Mouse (Mus musculus) forebrain, embryonic 13.5 days (tissue): ENCODE measurements around the gene Stard5. TPM values are rescaled to one million over a fixed set of nuclear protein-coding genes. Genes with fewer than 3 reads are reported as not detected.

ENCODE experiments used
- ATAC-seq: fragments of 200-750 bp; cut with Nextera tagmentation; 2 replicates; pipeline ENCODE4 v1.8.0; 2017
- H3K27ac ChIP-seq: fragments of 300-500 bp; sonication (generic); 2 replicates; pipeline ENCODE4 v1.5.1; 2015; ENCODE audit warnings: inconsistent platforms, mild to moderate bottlenecking, moderate library complexity
- H3K27me3 ChIP-seq: fragments of 300-500 bp; sonication (generic); 2 replicates; pipeline ENCODE4 v1.6.1; 2015; ENCODE audit warnings: mild to moderate bottlenecking, inconsistent platforms
- H3K36me3 ChIP-seq: fragments of 300-500 bp; sonication (generic); 2 replicates; pipeline ENCODE4 v1.6.1; 2015; ENCODE audit warnings: mild to moderate bottlenecking, inconsistent platforms; ENCODE audit not compliant: poor library complexity, severe bottlenecking
- H3K4me1 ChIP-seq: fragments of 300-500 bp; sonication (generic); 2 replicates; pipeline ENCODE4 v1.6.1; 2015; ENCODE audit warnings: inconsistent platforms
- H3K4me2 ChIP-seq: fragments of 300-500 bp; sonication (generic); 2 replicates; pipeline ENCODE4 v1.6.1; 2015; ENCODE audit warnings: inconsistent platforms, mild to moderate bottlenecking, moderate library complexity
- H3K4me3 ChIP-seq: fragments of 300-500 bp; sonication (generic); 2 replicates; pipeline ENCODE4 v1.5.1; 2015; ENCODE audit warnings: mild to moderate bottlenecking, inconsistent platforms
- H3K9ac ChIP-seq: fragments of 300-500 bp; sonication (generic); 2 replicates; pipeline ENCODE4 v1.6.1; 2015; ENCODE audit warnings: mild to moderate bottlenecking, inconsistent platforms
- H3K9me3 ChIP-seq: fragments of 300-500 bp; sonication (generic); replicated peaks from 2 replicates; pipeline ENCODE4 v1.6.1; 2016; ENCODE audit warnings: inconsistent platforms
- WGBS: fragments of 180-500 bp; shearing (Covaris S2); methylation state at CpG from one replicate; pipeline ENCODE4 v1.1.7; 2015; 5-methylcytosine and 5-hydroxymethylcytosine counted together
- polyA plus RNA-seq: library from polyadenylated mRNA; unstranded; fragments of >200 nt; fragmentation: Nextera tagmentation; extraction: Ambion mirVana; gene quantifications from 2 replicates; pipeline ENCODE4 v1.2.1, GENCODE M21; 2015

The Stard5 gene
- polyA plus RNA-seq, result 7.5 and 8.5 TPM in 2 replicates

DNA sequence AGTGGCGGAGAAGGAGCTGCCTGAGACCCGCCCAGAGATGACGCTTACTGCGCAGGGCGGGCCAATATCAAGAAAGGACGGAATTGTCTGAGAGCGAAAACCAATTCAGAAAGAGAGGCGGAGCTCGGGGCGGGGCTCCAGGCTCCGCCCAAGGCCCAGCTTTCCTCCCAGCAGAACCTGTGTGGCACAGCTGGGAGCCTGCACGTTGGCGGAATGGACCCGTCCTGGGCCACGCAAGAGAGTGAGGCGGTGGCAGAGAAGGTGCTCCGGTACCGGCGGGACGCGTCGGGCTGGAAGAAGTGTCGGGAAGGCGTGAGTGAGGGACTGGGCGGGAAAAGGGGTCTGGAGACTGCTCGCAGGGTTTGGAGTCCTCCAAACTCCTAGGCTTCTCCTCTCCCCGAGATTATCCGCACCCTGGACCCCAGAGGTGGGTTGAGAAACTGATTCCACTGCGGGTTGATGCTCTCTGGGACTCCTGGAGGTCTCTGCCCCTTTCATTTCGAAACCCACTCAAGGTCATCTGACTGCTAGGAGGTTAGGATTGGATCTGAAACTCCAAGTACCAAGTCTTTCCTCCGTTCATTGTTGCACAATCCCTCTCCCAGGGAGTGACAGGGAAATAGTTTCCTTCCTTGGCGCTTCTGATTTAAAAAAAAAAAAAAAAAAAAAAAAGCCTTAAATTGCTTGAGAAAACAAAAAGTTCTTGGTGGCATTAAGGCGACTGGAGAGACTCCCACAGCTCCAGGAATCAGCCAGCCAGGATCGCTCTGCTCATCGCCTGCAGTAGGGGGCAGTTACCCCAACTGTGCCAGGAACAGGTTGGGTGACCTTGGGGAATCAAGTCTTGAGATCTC, at the start of gene Stard5:
Gene Stard5 (plus strand): TSS at position 132 of the 854 bp plus-strand sequence.
- Histone ChIP-seq H3K4me1 (peaks cover 16% of the 10 kb centered on the region), H3K4me2 (peak within 1 kb of the TSS; percentile 77), H3K9ac (peak within 1 kb of the TSS; percentile 73), H3K4me3 (peak within 1 kb of the TSS; percentile 59), H3K36me3 (no peaks in the 10 kb centered on the region), H3K9me3 (no peaks in the 10 kb centered on the region), H3K27ac (no peak within 1 kb of the TSS), H3K27me3 (no peaks in the 10 kb centered on the region)
- WGBS, result under 1% methylated on average over 35 of the region's 35 CpGs
- ATAC-seq, result peak; percentile 99

DNA sequence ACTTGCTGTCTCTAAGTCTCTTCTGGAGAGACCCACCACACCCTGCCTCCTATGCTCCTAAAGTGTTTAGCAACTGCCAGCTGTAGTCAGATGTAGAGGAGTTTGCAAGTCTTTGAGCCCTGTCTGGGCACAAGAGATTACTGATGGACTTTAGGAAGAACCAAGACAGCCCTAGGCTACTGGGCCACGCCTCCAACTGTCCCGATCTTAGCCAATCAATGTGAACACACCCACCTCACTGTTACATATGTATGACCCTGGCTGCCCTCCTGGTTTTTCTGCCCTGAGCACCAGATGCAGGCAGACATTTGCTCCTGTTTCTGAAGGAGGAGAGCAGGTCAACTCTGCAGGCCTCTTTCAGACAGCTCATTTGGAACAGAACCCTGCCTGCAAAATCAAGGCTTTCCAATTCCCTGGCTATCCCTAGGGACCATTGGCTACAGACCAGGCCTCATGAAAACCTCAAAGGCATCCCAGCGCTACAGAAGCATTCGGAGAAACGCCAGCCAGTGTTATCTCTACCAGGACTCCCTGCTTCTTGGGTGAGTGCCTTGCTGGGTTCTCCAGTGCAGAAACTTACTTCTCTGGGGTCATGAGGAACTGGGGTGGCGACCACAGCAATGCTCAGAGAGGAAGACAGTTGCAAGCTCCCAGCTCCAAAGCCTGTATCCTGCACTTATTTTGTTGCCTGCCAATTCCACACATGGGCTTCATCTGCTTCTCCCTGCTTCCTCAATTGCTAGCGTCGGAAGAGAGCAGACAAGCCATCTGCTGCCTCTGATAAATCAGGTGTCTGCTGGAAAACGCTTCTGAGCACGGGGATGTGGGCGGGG, 46.9 kb upstream of the Stard5 start, which contains the start of gene Tmc3:
Gene Tmc3 (plus strand): TSS at position 289 of the 833 bp plus-strand sequence.
- Histone ChIP-seq H3K4me1 (peaks cover 6% of the 10 kb centered on the region; the same call in 1 of the 2 replicates), H3K36me3 (no peaks in the 10 kb centered on the region), H3K4me3 (no peak within 1 kb of the TSS), H3K27ac (peak within 1 kb of the TSS; percentile 16; the same call in 1 of the 2 replicates), H3K4me2 (no peak within 1 kb of the TSS), H3K27me3 (no peaks in the 10 kb centered on the region), H3K9me3 (no peaks in the 10 kb centered on the region), H3K9ac (no peak within 1 kb of the TSS)
- 64% methylated on average over 11 of the region's 11 CpGs for WGBS
- peak; percentile 55; the same call in 1 of the 2 replicates for ATAC-seq

DNA sequence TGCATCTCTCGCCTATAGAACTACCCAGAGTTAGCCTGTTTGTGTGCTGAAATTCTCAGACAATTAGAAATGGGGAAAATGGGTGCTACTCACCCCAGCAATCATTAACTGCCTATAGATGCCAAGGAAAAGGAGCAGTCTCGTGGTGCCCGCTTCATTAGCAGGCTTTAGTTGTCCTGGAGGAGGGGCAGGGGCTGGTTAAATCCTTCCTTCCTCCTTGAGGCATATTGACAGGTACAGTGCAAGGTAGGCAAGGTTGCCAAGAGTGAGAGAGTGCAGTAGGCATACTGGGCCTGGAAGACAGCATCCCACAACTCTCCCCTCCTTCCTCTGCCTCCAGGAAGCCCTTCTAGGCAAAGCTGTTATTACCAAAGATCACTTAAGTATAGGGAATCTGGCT, 37.7 kb upstream of the Stard5 start:
- Histone ChIP-seq H3K4me2 (no peak overlapping the region), H3K27ac (no peak overlapping the region), H3K4me3 (no peak overlapping the region), H3K4me1 (no peaks in the 10 kb centered on the region), H3K36me3 (no peaks in the 10 kb centered on the region), H3K9me3 (no peaks in the 10 kb centered on the region), H3K9ac (no peak overlapping the region), H3K27me3 (no peaks in the 10 kb centered on the region)
- ATAC-seq, result no peak
- 67% methylated on average over 3 of the region's 3 CpGs for WGBS

DNA sequence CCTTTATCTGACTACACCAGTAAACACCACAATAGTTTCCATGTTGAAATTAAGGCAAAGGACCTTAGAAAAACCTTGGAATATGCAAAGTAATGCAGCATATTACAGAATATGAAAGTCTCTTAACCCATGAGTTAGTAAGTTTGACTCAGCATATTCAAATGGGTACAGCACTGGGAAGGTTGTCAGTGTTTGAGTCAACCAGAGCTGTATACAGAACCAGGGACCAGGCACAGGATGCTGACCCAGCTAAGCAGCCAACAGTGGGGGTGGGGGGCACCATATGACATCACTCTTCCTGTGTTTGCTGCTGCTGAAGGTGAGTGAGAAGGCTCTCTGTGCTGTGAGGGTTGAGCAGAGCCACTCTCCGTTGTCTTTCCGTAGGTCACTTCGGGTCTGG, 34.7 kb upstream of the Stard5 start:
- no peaks in the 10 kb centered on the region for H3K27me3 ChIP-seq

DNA sequence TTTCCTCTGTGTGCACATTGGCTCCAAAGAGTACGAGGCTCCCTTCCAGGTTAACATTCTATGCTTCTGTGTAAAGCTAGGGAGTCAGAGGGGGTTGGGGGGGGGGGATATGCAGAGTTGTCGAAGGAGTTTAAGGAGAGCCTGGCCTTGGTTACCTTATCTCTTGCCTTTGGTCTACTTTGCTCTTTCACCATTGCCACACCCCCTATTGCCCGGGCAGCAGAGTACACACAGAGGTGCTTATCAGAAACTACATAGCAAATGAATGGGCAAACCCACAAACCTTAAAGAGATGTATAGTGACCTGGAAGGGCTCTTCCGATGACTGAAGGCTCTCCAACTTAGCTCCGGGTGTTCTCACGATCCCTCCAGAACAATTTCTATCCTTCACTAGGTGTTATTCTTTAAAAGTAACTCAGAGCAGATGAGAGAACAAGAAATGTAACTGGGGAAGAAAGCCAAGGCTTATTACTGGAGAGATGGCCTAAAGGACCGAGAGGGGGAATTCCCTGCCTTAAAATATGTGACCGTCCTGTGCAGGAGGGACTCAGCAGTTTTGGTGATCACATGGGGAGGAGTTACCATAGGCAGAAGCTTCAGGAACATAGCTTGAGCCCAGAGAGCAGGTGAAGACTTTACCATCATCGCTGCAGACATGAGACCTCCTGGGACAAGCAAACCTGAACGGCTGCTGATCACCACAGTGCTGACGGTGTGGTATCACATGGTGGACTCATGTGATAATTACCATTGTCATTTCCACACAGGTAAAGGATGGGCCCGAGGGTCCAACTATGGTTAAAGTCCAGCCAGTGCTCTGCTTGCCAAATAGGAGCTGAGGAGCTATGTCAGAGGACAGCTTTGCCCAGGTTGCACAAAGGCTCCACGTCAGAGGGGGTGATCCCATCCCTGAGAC, 32.5 kb upstream of the Stard5 start:
- WGBS, result 91% methylated on average over 13 of the region's 13 CpGs
- Histone ChIP-seq H3K4me2 (no peak overlapping the region), H3K27ac (no peak overlapping the region), H3K9me3 (no peaks in the 10 kb centered on the region), H3K4me1 (no peaks in the 10 kb centered on the region), H3K27me3 (no peaks in the 10 kb centered on the region), H3K36me3 (no peaks in the 10 kb centered on the region), H3K4me3 (no peak overlapping the region), H3K9ac (no peak overlapping the region)
- ATAC-seq, result no peak

More for the DNA sequence above, 34.7 kb upstream of the Stard5 start:
- H3K4me2 ChIP-seq, result no peak overlapping the region
- H3K9ac ChIP-seq, result no peak overlapping the region
- no peaks in the 10 kb centered on the region for H3K9me3 ChIP-seq
- WGBS, result 96% methylated on average over 3 of the region's 3 CpGs
- no peaks in the 10 kb centered on the region for H3K36me3 ChIP-seq
- H3K27ac ChIP-seq, result no peak overlapping the region
- H3K4me3 ChIP-seq, result no peak overlapping the region
- no peak for ATAC-seq
- H3K4me1 ChIP-seq, result no peaks in the 10 kb centered on the region

DNA sequence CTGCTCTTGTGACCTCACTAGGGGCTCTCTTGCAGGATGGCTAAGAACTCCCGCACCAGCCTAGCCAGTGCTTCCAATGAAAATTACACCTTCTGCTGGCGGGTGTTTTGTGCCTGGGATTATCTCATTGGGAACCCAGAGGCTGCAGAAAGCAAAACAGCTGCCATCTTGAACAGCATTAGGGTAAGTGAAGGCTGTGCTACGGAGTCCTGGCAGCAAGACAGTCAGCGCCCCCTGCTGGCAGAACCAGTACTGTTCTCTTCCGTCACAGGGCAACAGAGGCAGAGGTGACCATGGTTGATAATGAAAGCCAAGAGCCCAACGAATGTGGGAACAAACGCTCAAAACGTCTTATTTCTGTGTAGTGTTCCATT, 31.9 kb upstream of the Stard5 start:
- Histone ChIP-seq H3K27ac (no peak overlapping the region), H3K27me3 (no peaks in the 10 kb centered on the region), H3K4me1 (no peaks in the 10 kb centered on the region), H3K4me2 (no peak overlapping the region), H3K4me3 (no peak overlapping the region), H3K36me3 (no peaks in the 10 kb centered on the region), H3K9me3 (no peaks in the 10 kb centered on the region), H3K9ac (no peak overlapping the region)
- peak; percentile 45; the same call in 1 of the 2 replicates for ATAC-seq
- 56% methylated on average over 8 of the region's 8 CpGs for WGBS

DNA sequence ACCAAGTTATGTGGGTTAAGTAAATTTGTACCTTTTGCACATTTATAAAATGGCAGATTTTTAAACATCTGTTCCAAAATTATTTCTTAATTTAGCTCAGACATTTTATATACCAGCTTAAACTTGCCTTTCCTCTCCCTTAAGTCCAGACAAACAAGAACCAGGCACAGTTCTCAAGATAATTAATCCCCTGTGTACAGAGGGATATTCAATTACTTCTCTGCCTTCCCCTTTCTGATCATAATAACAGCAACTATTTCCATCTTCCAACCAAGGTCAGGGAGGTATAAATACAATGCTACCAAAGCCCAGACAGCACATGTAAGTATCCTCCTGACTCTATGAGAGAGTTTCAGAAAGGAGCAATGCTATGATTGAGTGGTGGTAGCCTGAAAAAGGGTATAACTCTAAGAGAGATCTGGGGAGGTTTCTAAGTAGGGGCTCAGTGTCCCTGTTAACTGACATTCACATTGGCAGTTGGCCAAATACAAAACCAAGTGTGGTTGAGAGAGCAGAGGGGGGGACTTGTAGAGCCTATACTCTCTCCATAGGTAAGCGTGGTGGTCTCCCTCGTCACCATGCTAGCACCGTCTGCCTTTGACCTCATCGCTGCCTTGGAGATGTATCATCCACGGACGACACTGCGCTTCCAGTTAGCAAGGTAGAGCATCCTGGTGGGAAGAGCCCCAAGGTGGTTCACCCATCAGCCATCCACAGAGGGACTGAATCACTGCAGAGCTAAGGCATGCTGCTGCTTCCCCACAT, 27.4 kb upstream of the Stard5 start:
- Histone ChIP-seq H3K36me3 (no peaks in the 10 kb centered on the region), H3K27me3 (no peaks in the 10 kb centered on the region), H3K9ac (no peak overlapping the region), H3K9me3 (no peaks in the 10 kb centered on the region), H3K4me3 (no peak overlapping the region), H3K27ac (no peak overlapping the region), H3K4me1 (no peaks in the 10 kb centered on the region), H3K4me2 (no peak overlapping the region)
- WGBS, result 92% methylated on average over 7 of the region's 7 CpGs
- no peak for ATAC-seq

DNA sequence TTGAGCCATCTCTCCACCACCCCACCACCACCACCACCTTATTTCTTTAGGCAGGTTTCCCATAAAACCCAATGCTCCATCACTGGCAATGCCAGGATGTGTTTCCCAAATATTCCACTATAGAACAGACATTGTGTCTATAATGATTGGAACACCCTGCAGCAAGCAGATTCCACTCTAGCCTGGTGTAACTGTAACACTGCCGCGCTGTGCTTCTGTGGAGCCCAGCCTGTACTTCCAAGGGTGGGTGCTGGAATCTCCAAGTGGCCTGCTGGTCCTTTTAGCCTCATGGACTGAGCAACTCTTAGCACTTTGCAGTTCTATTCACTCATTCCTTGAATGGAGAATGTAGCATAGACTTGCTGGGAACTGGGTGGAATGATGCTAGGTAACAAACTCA, 25.0 kb upstream of the Stard5 start:
- H3K4me3 ChIP-seq, result no peak overlapping the region
- no peaks in the 10 kb centered on the region for H3K4me1 ChIP-seq
- no peak overlapping the region for H3K27ac ChIP-seq
- WGBS, result 98% methylated on average over 2 of the region's 2 CpGs
- no peak overlapping the region for H3K4me2 ChIP-seq
- no peaks in the 10 kb centered on the region for H3K9me3 ChIP-seq
- H3K27me3 ChIP-seq, result no peaks in the 10 kb centered on the region
- no peak for ATAC-seq
- no peaks in the 10 kb centered on the region for H3K36me3 ChIP-seq
- no peak overlapping the region for H3K9ac ChIP-seq

DNA sequence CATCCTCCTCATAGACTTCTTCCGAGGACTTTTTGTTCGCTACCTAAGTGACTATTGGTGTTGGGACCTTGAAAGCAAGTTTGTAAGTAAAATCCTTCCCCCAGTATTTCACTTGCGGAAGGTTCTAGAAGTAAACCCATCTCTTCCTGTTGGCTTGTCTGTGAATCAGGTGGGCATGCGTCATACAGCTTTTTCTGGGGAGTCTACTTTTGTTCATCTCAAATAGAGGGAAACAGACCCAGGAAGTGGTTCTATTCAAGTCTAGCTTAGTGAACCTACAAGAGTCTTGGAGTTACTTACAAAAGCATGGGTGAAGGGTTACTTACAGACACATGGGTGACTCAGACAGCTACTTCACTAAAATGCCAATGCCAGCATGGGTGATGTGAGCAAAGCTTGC, 21.9 kb upstream of the Stard5 start:
- no peaks in the 10 kb centered on the region for H3K9me3 ChIP-seq
- no peaks in the 10 kb centered on the region for H3K27me3 ChIP-seq
- H3K36me3 ChIP-seq, result no peaks in the 10 kb centered on the region
- WGBS, result 99% methylated on average over 4 of the region's 4 CpGs
- H3K27ac ChIP-seq, result no peak overlapping the region
- no peak for ATAC-seq
- H3K9ac ChIP-seq, result no peak overlapping the region
- no peak overlapping the region for H3K4me2 ChIP-seq
- no peak overlapping the region for H3K4me3 ChIP-seq
- no peaks in the 10 kb centered on the region for H3K4me1 ChIP-seq

DNA sequence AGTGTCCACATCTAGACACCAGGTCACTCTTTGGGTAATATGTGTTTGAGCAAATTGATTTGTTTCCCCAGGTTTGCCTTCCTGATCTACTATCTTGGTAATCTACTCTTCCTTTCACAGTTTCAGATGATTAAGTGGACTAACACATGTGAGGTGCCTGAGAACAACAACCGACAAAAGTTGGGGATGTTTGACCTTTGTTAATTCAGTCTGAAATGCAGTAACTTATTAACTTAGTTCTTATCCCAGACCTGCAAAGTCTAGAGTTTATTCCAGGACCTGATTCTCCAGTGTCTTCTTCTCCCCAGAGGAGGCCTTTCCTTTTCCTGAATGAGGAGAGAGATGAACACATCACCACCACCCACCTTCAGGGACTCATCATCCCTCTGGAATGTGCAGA, 19.9 kb upstream of the Stard5 start:
- Histone ChIP-seq H3K9ac (no peak overlapping the region), H3K9me3 (no peaks in the 10 kb centered on the region), H3K4me1 (no peaks in the 10 kb centered on the region), H3K36me3 (no peaks in the 10 kb centered on the region), H3K4me2 (no peak overlapping the region), H3K27me3 (no peaks in the 10 kb centered on the region), H3K27ac (no peak overlapping the region), H3K4me3 (no peak overlapping the region)
- WGBS, result 86% methylated on average over 1 of the region's 1 CpGs
- ATAC-seq, result no peak

DNA sequence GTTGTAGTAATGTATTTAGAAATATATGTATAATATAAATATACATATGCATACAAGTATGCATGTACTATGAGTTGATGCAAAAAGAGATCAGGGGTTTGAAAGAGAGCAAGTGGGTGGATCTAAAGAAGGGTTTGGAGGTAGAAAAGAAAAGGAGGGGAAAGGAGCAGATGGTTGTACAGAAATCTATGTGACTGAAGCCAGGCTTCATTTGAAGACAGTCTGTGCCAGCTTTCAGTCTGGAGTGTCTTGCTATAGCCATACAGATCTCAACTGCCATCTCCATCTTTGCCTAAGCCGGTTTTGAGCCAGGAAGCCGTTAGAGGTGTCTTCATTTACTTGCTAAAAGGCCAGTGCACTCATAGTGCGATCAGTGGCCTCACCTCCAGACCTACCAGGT, 16.5 kb upstream of the Stard5 start:
- Histone ChIP-seq H3K4me3 (no peak overlapping the region), H3K4me1 (no peaks in the 10 kb centered on the region), H3K27me3 (no peaks in the 10 kb centered on the region), H3K9me3 (no peaks in the 10 kb centered on the region), H3K36me3 (no peaks in the 10 kb centered on the region), H3K9ac (no peak overlapping the region), H3K27ac (no peak overlapping the region), H3K4me2 (no peak overlapping the region)
- no peak for ATAC-seq
- 80% methylated on average over 3 of the region's 3 CpGs for WGBS
